Mouse (Mus musculus): Measurements from ENCODE around the gene Zfhx3.

Gene Zfhx3

GRCm38 (mm10) chr8:108662766-108663165, 720.3 kb downstream of the Zfhx3 start:
- DNase-seq (ENCODE audit: low spot score in 2 of 2), result no peak

- no peak for DNase-seq (ENCODE audit: low spot score in 2 of 2)
Measured at GRCm38 (mm10) chr8:108671939-108672515, 729.6 kb downstream of the Zfhx3 start.

DNA sequence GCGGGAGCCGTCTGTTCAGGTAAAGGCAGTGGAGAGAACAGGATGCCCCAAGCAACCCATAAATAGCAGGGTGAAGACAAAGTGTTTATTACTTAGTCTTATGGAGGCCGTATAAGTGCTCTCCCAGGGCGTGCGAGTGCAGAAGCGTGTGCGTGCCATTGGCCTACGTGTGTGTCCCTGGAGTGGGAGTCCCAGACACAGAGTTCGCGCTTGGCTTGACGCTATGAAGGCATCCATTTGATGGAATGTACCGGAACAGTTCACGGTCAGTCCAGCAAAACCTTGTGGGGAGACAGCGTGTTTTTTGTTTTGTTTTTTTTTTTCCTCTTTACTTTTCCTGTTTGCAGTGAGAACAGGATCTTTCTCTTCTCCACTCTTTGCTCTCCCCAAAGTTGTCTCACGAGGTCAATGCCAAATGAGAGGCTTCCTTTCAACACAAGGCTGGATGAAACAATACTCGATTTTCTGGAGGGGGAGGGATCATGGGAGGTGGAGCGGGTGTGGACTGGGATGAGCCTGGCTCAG, 732.6 kb downstream of the Zfhx3 start:
- no peak for DNase-seq (ENCODE audit: low spot score in 2 of 2)

DNA sequence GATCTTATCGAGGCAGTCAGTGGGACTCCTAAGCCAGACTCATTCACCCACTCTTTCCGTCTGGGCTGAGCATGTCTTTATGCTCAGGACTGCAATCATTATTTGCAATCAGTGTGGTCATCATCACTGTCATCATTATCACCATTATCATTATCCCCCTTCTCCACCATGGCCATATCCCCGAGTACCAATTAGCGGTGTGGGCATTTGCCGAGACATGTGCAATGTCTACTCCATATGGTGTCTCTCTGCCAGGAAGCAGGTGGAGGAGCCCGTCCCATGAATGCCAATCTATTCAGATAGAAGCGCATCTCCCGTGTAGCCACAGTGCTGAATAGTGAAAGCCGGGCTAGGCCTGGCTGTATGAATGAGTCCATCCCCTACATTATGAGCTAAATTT, 747.2 kb downstream of the Zfhx3 start:
- DNase-seq (ENCODE audit: low spot score in 2 of 2), result no peak

- DNase-seq (ENCODE audit: low spot score in 2 of 2), result no peak
Measured at GRCm38 (mm10) chr8:108690576-108691455, 748.4 kb downstream of the Zfhx3 start.

DNA sequence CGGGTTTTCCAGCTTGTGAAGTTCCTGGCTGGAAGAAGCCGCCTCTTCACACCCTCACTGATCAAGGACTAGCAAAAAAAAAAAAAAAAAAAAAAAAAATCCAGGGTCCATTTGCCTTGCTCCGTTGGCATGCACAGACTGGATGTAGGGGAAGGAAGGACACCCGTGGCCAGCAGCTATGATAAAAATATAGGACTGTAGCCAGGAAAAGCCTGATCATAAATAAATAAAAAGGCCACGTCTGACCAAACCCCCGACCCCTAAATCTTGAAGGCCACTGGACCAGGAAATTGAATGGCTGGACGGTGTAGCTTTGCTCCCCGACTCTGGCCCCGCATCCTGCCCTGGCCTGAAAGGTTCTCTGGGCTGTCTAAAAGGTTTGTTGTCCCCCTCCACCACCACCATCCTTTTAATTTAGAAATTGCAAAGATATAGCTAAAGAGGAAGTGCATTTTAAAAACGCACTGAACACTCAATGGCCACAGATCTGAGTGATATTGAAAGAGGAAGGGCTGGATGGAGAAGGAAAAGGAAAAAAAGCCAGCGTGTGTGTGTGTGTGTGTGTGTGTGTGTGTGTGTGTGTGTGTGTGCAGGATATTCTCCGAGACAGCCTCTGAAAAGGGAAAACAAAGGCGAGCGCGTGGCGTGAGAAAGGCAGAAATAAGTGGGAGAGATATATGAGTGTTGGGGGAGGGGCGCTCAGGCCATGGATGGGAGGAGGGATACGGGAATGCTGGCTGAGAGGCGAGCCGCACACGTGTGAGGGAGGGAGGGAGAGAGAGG, 749.2 kb downstream of the Zfhx3 start:
- DNase-seq (ENCODE audit: low spot score in 2 of 2), result no peak

DNA sequence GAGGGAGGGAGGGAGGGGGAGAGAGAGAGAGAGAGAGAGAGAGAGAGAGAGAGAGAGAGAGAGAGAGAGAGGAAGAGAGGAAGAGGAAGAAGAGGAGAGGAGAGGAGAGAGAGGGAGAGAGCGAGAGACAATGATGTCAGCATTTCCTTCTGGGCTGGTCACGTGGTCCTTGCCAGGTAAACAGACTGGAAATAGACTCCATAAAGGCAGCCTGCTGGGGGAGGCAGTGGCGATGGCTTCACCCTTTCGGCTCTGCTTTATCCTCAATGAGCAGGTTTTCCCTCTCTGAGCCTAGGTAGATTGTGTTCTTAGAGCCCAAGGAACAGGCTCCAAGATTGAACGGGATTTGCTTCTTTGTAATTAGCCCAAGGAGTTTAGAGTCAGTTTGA, 749.8 kb downstream of the Zfhx3 start:
- no peak for DNase-seq (ENCODE audit: low spot score in 2 of 2)

DNA sequence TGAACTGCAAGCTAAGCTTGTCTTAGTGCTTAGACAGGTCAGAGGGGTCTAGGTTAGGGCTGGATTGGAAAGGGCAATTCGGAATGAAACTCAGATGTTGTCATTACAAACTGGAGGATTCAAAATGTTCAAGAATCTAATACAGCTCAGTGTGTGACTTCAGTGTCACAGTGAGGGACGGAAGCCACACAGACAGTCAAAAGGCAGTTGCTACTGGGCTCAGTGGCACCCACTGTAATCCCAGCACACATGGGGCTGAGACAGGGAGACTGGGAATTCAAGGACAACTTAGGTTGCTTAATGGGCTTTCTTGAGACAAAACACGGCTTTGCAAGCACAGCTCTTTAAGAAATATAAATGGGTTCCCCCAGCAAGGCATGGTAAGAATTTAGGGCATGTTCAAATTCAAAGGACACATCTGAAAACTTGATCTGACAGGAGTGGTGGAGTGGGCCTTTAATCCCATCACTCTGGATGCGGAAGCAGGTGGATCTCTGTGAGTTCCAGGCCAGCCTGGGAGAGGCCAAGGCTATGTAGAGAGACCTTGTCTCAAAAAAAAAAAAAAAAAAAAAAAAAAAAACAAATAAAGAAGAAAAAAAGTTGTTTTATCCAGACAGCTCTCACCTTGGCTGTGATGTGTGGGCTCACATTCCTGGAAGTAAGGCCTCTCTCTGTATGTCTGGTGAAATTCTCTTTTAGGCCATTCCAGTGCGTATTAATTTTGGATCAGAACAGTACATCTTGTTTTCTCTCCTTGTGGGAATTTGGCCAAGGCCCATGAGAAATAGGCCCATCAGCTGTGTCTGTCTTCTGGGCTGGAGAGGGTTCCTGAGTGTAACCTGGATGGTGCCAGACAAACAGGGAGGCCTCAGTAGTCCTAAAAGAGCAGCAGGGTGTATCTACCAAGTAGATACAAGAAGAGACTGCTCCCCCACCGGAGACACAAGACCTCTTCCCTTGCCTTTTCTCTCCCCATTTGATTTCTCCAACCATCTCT, 750.5 kb downstream of the Zfhx3 start:
- no peak for DNase-seq (ENCODE audit: low spot score in 2 of 2)

DNA sequence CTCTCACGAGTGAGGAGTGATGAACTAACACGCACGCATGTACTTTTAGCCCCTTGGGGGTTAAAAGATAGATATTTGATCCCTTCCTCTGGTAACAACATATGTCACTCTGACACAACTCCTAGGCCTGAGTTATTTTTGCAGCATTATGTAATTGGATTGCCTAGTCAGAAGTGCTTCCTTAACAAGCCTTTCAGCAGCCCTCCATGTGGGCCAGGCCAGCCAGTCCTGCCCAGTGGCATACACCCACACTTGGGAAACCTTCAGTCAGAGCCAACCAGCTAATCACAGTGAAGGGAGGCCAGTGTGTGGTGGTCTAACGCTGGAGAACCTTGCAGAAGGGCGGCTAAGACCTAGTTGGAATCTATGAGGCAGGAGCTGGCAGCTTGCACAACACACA, 751.4 kb downstream of the Zfhx3 start:
- DNase-seq (ENCODE audit: low spot score in 2 of 2), result no peak

- DNase-seq (ENCODE audit: low spot score in 2 of 2), result no peak
Measured at GRCm38 (mm10) chr8:108694516-108694915, 752.1 kb downstream of the Zfhx3 start.

- no peak for DNase-seq (ENCODE audit: low spot score in 2 of 2)
Measured at GRCm38 (mm10) chr8:108695242-108695880, 752.9 kb downstream of the Zfhx3 start.

DNA sequence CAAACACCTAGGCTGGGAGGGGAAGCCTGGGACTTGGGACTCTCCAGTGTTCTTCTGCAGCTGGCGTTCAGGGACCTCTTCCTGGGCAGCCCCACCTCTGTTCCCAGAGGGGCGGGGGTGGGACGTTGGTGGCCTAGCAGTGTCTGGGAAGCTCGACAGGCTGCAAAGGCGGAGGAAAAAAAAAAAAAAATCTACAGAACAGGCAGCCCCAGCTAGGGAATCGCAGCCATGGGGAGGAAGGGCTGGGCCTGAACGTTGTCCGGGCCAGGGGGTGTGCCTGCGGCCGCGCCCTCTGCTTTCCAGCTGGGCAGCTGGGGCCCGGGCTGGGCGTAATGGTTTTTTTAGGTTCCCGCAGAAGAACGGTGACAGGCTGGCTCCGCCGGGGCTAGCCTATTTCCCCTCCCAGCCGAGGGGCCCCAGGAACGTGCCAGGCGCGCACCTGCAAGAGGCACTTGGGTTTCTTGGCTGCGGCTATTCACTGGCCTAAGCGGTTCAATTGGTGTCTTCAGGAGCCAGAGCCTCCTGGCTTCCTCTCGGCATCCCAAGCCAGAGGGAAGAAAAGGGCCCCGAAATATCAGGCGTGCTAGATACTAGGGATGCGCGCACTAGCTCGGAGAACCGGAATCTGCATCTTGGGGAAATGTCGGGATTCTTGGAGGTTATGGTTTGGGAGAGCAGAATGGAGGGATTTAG, 753.6 kb downstream of the Zfhx3 start:
- no peak for DNase-seq (ENCODE audit: low spot score in 2 of 2)

DNA sequence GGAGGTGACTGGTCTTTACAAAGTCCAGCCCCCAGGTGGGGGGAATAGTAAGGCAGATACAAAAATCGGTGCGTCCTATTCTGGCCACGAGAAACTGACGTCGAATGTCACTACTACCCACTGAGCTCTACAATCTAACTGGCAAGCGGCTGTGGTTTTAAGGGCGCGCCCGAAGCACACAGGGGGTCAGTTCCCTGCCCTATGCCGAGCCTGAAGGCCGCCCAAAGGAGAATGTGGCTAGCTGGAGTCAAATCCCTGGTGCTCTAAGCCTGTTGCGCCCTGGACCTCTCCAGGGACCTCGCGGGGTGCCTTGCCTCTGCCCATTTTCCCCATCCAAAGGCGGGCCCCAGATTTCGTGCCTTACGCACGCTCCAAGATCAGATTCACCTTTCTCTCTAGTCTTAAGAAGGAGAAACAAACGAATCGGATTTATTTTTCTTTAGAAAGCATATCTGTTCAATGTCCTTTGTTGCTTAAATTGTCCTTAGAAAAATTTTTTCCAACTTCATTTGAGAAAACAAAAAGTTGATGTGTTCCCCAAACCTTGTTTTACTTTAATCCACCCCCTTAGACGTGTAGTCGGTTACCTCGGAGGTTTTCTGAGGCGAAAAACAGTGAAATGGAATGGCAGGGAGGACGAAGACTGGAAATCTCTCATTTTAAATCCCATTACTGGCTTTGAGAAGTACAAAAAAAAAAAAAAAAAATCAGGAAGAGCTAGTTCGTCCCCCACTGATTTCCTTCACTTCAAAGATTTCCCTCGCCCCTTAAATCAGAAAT, 754.4 kb downstream of the Zfhx3 start:
- no peak for DNase-seq (ENCODE audit: low spot score in 2 of 2)

DNA sequence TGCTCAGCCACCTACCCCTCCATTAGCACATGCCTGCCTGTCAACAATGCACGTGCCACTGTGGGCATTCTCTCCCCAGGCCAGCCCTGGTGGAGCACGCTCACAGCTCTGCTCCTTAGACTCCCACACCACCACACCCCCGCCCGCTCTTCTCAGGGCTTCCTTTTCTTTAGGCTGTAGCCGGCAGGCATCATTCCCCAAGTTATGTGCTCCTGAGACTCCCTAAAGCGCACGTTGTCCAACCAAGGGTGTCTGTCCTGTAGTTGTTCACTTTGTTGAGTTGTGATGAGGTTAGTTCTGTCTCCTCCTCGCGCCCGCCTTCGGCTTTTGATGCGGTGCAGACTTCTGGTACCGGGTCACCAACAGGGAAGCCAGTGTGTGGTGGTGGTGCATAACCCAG, 755.1 kb downstream of the Zfhx3 start:
- DNase-seq (ENCODE audit: low spot score in 2 of 2), result no peak

DNA sequence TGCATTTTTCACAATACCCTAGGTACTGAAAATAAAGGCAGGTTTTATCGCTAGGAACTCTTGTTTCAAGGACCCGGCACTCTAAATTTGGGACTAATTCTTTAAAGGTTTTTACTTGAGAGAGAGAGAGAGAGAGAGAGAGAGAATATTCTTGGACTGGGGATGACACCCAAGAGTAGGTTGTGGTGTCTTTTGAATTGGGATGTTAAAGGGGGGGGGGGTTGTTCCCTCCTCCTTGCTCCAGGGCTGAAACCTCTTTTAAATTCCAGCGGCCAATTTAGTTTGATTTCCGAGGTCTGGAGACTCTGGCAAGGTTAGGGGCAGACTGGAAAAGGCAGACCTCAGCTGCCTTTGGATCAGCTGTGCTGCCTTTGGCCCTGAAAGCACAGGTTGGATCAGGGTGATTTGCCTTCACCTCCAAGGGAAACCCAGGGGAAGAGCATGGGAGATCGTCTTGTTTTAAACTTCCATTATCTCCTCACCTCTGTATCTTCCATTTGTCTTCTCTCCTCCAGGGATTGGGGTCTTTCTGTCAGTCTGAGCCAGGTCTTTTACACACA, 755.7 kb downstream of the Zfhx3 start:
- no peak for DNase-seq (ENCODE audit: low spot score in 2 of 2)

DNA sequence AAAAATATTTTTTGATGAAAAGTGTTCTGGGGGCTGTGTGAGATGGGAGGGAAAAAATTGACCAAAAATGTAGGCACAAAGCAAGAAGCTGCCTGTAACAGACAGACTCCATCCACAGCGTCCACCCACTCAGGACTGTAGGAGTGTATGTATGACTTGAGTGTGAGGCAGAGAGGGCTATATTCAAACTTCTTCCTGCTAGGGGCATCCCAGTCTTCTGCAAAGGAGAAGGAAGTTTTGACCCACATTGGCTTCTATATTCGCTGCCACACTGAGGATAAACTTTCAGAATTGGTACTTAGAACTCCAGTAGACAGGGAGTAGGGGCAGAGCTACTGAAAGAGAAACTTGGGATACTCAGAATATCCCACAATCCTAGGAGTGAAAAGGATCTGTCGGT, 756.6 kb downstream of the Zfhx3 start:
- no peak for DNase-seq (ENCODE audit: low spot score in 2 of 2)

DNA sequence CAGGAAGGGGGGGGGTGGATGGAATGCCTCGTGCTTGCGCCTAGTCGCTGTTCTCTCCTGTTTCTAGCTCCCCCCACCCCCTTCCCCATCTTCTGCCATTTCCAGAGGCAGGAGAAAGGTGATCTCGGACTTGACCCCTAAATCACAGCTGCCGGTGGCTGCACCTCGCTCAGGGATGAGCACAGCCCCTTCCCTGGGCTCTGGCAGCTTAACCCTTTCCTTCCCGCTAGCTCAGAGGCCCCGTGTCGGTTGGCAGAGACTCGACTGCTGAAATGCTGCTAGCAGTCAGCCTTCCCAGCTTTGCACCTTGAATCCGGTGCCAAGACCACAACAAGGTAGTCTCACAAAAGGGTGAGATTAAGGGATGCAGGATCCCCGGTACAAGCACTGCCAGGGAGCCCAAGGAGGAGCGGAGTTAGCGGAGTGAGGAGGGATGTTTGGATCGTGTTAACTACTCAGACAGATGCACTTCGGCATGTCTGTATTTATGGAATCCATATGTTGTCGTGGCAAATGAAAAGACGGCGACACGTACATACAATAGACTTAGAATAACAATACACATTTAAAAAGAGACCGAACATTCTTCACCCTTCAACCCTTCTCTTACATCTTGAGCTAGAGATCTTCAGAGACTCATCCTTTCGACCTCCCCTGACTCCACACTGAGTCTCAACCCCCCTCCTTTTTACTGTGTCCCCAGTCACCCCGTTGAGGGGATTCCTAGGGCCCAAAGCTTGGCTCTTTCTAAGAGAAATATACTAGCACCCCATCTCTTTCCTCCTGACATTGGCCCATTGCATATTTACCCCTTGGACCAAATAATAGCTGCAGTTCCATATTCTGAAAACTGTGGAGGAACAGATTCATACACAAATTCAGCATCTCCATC, 757.3 kb downstream of the Zfhx3 start:
- no peak for DNase-seq (ENCODE audit: low spot score in 2 of 2)

Measured in right cerebral cortex, postnatal 36 days (tissue).